Mouse (Mus musculus) limb, embryonic 11.5 days (tissue): Measurements from ENCODE around the gene Tmem185b. TPM values are rescaled to one million over a fixed set of nuclear protein-coding genes. Genes with fewer than 3 reads are reported as not detected.
A peak's percentile ranks its signal among the peaks of the same experiment; 100 is the strongest.

Experiments used
- ATAC-seq: fragments of 200-750 bp; cut with Nextera tagmentation; 2 replicates; pipeline ENCODE4 v1.8.0; 2017; ENCODE audit warnings: low read depth; ENCODE audit not compliant: insufficient number of reproducible peaks, low FRiP score, low TSS enrichment
- DNase-seq: peaks from one replicate; pipeline ENCODE4 v3.0.0-alpha.2; 2015; ENCODE audit warnings: low spot score
- H3K27ac ChIP-seq: fragments of 300-500 bp; sonication (generic); replicated peaks from 2 replicates; pipeline ENCODE4 v1.5.1; 2014; ENCODE audit warnings: low read depth, mild to moderate bottlenecking, low read length
- H3K27me3 ChIP-seq: fragments of 300-500 bp; sonication (generic); 2 replicates; pipeline ENCODE4 v1.6.1; 2014; ENCODE audit warnings: mild to moderate bottlenecking, low read length, mixed read lengths; ENCODE audit not compliant: control insufficient read depth, insufficient read depth
- H3K36me3 ChIP-seq: fragments of 300-500 bp; sonication (generic); 2 replicates; pipeline ENCODE4 v1.6.1; 2014; ENCODE audit warnings: mild to moderate bottlenecking, low read length, moderate library complexity, mixed read lengths; ENCODE audit not compliant: control insufficient read depth, insufficient read depth
- H3K4me1 ChIP-seq: fragments of 300-500 bp; sonication (generic); 2 replicates; pipeline ENCODE4 v1.6.1; 2014; ENCODE audit warnings: low read length, mixed read lengths; ENCODE audit not compliant: control insufficient read depth, insufficient read depth
- H3K4me2 ChIP-seq: fragments of 300-500 bp; sonication (generic); 2 replicates; pipeline ENCODE4 v1.6.1; 2014; ENCODE audit warnings: low read depth, mild to moderate bottlenecking, moderate library complexity; ENCODE audit not compliant: severe bottlenecking
- H3K4me3 ChIP-seq: fragments of 300-500 bp; sonication (generic); 2 replicates; pipeline ENCODE4 v1.5.1; 2014; ENCODE audit warnings: low read depth, low read length
- H3K9ac ChIP-seq: fragments of 300-500 bp; sonication (generic); 2 replicates; pipeline ENCODE4 v1.6.1; 2014; ENCODE audit warnings: mild to moderate bottlenecking, low read length
- H3K9me3 ChIP-seq: fragments of 300-500 bp; sonication (generic); 2 replicates; pipeline ENCODE4 v1.6.1; 2016; ENCODE audit warnings: low read length; ENCODE audit not compliant: control insufficient read depth
- WGBS: fragments of 180-500 bp; shearing (Covaris S2); extraction: QIAGEN DNeasy Blood & Tissue Kit; methylation state at CpG from one replicate; pipeline ENCODE4 v1.1.7; 2014; 5-methylcytosine and 5-hydroxymethylcytosine counted together
- polyA plus RNA-seq: library from polyadenylated mRNA; unstranded; fragments of >200 nt; fragmentation: Nextera tagmentation; extraction: Ambion mirVana; gene quantifications from 2 replicates; pipeline ENCODE4 v1.2.1, GENCODE M21; 2014

The Tmem185b gene
- polyA plus RNA-seq, 1 experiment from 2014 or later: 24.2 TPM

DNA sequence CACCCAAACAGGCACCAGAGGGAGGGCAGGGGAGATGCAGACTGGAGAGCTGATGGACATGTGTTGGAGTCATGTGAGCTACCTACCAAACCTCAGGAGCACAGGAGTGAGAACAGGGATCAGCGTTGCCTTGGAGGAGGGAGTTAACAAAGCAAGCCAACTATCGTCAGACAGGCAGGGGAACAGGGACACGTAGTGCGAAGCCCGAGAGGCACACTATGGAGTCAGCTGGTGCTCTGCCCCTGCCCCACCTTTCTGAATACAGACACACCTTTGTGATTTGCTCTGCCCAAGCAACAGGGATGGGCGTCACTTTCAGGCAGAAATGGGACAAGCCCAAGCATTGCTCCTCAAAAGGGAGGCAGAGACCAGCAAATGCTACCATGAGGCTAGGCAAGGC is 11.7 kb downstream of the Tmem185b start:
- Histone ChIP-seq H3K9me3 (no peaks in the 10 kb centered on the region), H3K9ac (no peak overlapping the region), H3K4me2 (no peak overlapping the region), H3K27me3 (no peaks in the 10 kb centered on the region), H3K4me3 (no peak overlapping the region), H3K4me1 (no peaks in the 10 kb centered on the region), H3K27ac (no peak overlapping the region), H3K36me3 (no peaks in the 10 kb centered on the region)
- ATAC-seq (no peak), DNase-seq (no peak)
- WGBS: 80% methylated on average over 6 of the region's 6 CpGs

GRCm38 (mm10) chr1:119539252-119539651 is 13.3 kb downstream of the Tmem185b start:
- Histone ChIP-seq H3K9ac (no peak overlapping the region), H3K27ac (no peak overlapping the region), H3K27me3 (no peaks in the 10 kb centered on the region), H3K4me3 (no peak overlapping the region), H3K9me3 (no peaks in the 10 kb centered on the region), H3K4me2 (no peak overlapping the region), H3K36me3 (no peaks in the 10 kb centered on the region), H3K4me1 (no peaks in the 10 kb centered on the region)
- DNase-seq (no peak), ATAC-seq (no peak)
- WGBS: 70% methylated on average over 2 of the region's 2 CpGs

DNA sequence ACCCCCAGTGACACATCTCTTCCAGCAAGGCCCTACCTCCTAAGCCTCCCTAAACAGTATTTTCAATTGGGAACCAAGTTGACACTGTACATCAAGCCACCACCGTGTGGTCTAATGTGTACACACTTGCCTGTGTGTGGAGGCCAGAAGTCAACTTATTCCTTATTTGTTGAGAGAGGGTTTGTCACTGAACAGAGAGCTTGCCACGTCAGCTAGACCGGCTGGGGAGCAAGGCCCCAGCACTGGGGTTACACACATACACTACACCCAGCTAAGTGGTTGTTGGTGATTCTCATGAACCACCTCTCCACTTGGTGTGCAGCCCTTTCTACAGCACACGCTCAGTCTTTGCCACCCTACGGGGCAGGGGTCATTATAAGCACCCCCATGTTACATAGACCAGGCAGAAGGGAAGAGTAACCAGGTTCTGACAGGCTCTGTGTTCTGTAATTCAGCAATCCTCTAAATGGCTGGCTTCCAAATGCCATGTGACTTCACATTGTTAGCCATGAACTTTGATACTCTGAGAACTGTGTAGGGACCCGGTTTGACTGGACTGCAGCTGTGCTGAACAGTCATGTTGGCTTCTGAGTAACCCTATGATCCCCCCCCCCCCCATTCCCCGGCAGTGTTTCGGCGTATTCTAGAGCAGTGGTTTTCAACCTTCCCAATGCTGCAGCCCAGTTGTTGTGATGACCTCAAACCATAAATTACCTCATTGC is 15.0 kb downstream of the Tmem185b start:
- Histone ChIP-seq H3K9me3 (no peaks in the 10 kb centered on the region), H3K27me3 (no peaks in the 10 kb centered on the region), H3K9ac (no peak overlapping the region), H3K36me3 (no peaks in the 10 kb centered on the region), H3K4me3 (no peak overlapping the region), H3K27ac (no peak overlapping the region), H3K4me1 (no peaks in the 10 kb centered on the region), H3K4me2 (no peak overlapping the region)
- WGBS: 86% methylated on average over 9 of the region's 9 CpGs
- peak; percentile 37; the same call in 1 of the 2 replicates for ATAC-seq
- DNase-seq: no peak

- no peak for DNase-seq
These were observed 15.6 kb downstream of the Tmem185b start for GRCm38 (mm10) chr1:119541570-119541969.

DNA sequence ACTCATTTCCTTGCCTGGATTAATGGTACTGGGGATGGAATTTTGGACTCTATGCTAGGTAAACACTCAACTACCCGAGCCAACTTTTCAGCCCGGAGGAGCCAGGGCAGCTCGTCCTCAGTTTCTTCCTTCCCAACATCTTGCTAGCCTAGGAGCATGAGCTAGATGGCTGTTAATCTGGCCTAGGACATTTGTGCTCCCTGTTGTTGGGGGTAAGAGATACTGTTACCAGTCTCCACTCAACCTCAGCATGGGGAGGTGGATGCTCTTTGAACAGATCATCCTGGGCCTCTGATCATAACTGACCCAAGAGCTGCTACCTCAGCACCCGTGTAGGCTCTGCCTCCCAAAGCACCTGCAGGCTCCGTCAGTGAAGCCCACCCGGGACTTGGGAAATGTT is 17.4 kb downstream of the Tmem185b start:
- Histone ChIP-seq H3K4me3 (no peak overlapping the region), H3K36me3 (no peaks in the 10 kb centered on the region; the same call in 1 of the 2 replicates), H3K9ac (no peak overlapping the region), H3K9me3 (no peaks in the 10 kb centered on the region), H3K27me3 (no peaks in the 10 kb centered on the region), H3K4me1 (no peaks in the 10 kb centered on the region), H3K4me2 (no peak overlapping the region), H3K27ac (no peak overlapping the region)
- DNase-seq: no peak
- 95% methylated on average over 6 of the region's 6 CpGs for WGBS
- ATAC-seq: no peak

More at GRCm38 (mm10) chr1:119541570-119541969, 15.6 kb downstream of the Tmem185b start:
- Histone ChIP-seq H3K4me1 (no peaks in the 10 kb centered on the region), H3K36me3 (no peaks in the 10 kb centered on the region; the same call in 1 of the 2 replicates), H3K9ac (no peak overlapping the region), H3K27me3 (no peaks in the 10 kb centered on the region), H3K9me3 (no peaks in the 10 kb centered on the region), H3K27ac (no peak overlapping the region), H3K4me2 (no peak overlapping the region), H3K4me3 (no peak overlapping the region)
- 79% methylated on average over 3 of the region's 3 CpGs for WGBS
- 0 out of 2 replicates have a peak, but pooled peaks have one; percentile 48 for ATAC-seq

DNA sequence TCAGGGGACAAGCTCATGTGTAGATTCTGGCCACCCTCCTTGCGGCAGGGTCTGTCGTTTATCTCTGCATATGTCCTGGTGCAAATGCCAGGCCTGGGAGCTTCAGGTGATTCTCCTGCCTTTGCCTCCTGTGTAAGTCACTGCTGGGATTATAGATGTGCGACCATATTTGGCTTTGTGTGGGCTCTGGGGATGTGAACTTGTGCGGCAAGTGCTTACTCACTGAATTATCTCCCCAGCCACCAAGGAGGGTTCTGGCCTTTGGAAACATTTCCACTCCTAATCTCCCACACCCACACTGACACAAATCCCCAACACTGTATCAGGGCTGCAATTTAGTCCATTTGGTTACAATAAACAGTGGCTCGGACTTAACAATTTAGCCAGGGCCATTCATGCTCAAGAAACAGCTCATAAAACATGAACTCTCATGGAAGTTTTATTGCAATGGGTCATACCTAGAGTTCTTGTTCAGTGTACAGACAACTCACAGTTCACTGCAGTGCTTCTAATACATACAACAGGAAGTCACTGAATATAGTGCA is 18.7 kb downstream of the Tmem185b start:
- H3K9me3 ChIP-seq: no peaks in the 10 kb centered on the region
- H3K4me2 ChIP-seq: no peak overlapping the region
- no peak overlapping the region for H3K9ac ChIP-seq
- WGBS: 65% methylated on average over 5 of the region's 5 CpGs
- no peak for ATAC-seq
- no peaks in the 10 kb centered on the region; the same call in 1 of the 2 replicates for H3K36me3 ChIP-seq
- no peak overlapping the region for H3K4me3 ChIP-seq
- H3K27me3 ChIP-seq: no peaks in the 10 kb centered on the region
- DNase-seq: peak; percentile 33
- no peak overlapping the region for H3K27ac ChIP-seq
- H3K4me1 ChIP-seq: no peaks in the 10 kb centered on the region

DNA sequence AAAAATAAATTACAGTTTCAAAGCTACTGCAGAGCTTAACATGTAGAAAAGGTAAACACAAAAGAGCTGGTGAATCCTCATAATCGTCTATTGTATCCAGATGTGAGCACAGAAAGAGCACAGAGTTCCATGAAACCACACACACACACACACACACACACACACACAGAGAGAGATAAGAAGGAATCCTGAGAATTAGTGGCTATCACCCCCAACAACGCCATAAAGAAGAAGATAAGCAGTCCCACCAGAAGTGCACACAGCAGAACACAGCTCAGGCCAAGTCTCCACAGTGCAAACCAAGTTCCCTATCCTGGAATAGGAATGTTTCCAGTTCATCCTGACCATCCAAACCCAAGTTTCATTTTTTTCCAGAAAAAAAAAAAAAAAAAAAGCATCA is 19.2 kb downstream of the Tmem185b start:
- no peak overlapping the region for H3K9ac ChIP-seq
- no peak overlapping the region for H3K4me2 ChIP-seq
- 81% methylated on average over 2 of the region's 2 CpGs for WGBS
- H3K27me3 ChIP-seq: no peaks in the 10 kb centered on the region
- no peaks in the 10 kb centered on the region for H3K4me1 ChIP-seq
- H3K27ac ChIP-seq: no peak overlapping the region
- no peaks in the 10 kb centered on the region for H3K9me3 ChIP-seq
- no peak overlapping the region for H3K4me3 ChIP-seq
- ATAC-seq (no peak), DNase-seq (peak; percentile 6)
- H3K36me3 ChIP-seq: no peaks in the 10 kb centered on the region; the same call in 1 of the 2 replicates

- DNase-seq (peak; percentile 16), ATAC-seq (no peak)
- Histone ChIP-seq H3K27ac (no peak overlapping the region), H3K4me1 (no peaks in the 10 kb centered on the region), H3K27me3 (no peaks in the 10 kb centered on the region), H3K4me3 (no peak overlapping the region), H3K4me2 (no peak overlapping the region), H3K9me3 (no peaks in the 10 kb centered on the region), H3K36me3 (no peaks in the 10 kb centered on the region; the same call in 1 of the 2 replicates), H3K9ac (no peak overlapping the region)
- 88% methylated on average over 4 of the region's 4 CpGs for WGBS
These were observed 19.7 kb downstream of the Tmem185b start for GRCm38 (mm10) chr1:119545671-119546070.
